Mouse (Mus musculus): ENCODE results near the gene Sort1.

Sort1 gene

DNA sequence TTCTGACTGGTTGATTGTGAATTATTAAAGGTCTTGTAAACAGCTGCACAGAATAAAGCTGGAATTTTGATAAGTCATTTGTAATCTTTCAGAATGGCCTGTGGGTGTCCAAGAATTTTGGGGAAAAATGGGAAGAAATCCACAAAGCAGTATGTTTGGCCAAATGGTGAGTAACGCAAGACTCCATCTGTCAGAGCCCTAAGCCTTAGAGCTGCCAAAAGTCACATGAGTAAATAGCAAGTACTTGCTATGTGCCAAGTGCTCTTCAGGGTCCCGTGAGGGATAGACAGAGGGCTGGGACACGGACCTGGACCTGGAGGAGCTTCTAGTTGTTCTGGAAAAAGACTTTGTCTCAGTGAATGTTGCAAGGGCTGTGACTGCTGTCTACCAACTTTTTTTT lies 44.0 kb downstream of the Sort1 start:
- DNase-seq (ENCODE audit: low spot score) = no peak

DNA sequence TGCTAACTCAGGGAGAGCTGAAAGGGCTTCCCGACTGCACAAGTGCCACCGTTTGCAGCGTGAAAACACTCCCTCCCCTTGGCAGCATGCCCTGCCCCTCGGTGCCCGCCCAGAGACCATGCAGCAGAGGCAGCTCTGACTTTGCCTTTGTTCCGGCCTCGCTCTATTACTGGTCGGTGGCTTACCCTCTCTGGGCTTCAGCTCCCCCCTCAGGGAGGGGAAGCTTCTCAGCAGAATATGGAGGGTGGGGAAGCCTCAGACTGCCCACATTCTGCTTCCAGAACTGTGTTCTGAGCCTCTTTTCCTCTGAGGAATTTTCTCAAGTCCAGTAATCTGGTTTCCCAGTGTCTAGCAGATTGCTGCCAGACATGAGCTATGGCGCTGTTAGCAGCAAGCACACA lies 44.6 kb downstream of the Sort1 start:
- no peak for DNase-seq (ENCODE audit: low spot score)

DNA sequence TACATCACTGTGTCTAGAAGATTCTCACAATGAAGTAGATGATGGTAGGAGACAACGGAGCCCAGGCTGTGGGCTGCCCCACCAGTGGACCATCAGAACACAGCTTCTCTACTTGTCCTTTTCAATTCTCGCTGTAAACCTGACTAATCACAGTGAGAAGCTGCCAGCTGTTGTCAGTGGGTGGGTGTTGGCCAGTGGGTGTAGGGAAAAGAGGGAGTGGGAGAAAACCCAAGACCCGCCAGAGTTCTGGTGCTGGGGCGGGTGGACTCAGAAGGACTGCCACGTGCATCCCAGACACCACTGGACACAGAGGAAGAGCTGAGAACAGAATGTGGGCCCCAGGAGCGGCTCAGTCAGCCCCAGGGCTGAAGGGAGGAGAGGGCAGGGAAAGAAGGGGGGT lies 46.9 kb downstream of the Sort1 start:
- DNase-seq (ENCODE audit: low spot score) = no peak

DNA sequence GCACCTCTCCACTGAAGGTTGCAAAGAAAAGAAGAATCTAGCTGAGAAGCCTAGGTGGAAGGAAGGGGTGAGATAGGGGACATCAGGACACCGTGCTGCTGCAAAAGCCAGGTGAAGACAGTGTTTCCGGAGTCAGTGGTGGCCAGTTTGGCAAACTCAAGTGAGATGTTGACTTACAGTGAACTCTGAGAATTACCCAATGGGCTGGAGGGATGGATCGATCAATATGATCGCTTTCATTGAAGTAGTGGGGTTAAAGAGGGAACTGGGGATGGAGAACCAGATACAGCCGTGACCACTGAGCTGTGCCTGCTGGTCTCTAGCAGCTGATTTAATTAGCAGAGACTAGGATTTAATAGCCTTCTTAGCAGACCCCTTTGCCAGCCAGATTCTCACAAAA lies 53.0 kb downstream of the Sort1 start:
- no peak for DNase-seq (ENCODE audit: low spot score)

DNA sequence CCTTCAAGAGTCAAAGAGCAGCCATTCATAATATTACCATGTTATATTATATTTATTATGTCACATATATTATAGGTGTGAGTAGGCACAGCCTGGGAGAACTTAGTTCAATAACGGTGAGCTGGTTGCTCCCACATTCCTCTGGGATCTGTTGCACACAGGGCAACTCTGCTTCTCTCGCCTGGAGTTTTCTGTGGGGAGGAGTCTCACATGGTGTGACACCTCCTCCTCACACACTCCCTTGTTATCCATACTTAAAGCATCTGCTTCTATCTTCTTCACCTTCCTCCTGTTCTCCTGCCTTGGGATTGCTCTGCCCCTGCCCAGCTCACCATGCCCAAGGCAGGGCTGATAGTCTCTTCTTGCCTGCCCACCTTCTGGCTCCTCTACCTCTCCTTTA lies 57.2 kb downstream of the Sort1 start:
- no peak for DNase-seq (ENCODE audit: low spot score)

DNA sequence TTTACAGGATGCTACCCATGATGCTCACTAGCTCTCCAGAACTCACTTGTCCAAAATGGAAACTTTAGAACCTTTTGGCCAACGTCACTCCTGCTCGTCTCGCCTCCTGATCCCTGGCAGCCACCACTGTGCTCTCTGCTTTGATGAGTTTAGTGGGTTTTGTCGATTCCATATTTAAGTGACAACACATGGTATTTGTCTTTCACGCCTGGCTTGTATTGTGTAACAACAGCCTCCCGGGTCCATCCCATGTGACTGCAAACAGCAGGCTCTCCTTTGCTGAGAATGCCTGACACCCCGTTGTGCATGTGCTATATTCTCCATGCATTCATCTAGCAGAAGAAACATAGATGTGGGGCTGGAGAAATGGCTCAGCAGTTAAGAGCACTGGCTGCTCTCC lies 58.3 kb downstream of the Sort1 start:
- no peak for DNase-seq (ENCODE audit: low spot score)

DNA sequence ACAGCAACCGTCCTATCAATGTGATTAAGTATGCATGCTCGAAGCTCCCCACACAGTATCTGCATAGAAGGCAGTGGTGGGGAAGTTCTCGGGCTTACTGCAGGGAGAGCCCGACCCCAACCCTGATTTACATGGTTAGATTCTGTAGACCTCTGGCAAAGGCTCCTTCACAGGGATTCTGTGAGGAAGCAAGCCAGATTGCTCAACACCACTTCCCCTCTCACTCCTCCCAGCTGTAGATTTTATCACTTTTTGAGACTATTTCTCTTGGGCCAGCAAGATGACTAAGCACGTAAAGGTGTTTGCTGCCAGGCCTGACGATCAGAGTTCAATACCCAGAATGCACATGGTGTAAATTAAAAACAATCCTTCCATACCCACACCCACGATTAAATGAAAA lies 62.0 kb downstream of the Sort1 start:
- no peak for DNase-seq (ENCODE audit: low spot score)

DNA sequence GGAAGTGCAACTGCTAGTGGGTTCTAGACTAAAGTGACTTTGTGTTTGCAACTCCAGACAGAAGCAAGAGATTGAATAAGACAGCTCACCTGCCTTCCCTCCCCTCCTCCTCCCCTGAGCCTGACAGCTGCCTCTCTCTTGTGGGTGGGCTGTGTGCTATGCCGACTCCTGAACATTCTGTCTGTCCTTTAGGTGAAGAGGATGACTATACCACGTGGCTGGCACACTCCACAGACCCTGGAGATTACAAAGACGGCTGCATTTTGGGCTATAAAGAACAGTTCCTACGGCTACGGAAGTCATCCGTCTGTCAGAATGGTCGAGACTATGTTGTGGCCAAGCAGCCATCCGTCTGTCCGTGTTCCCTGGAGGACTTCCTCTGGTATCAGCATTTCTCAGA lies 64.5 kb downstream of the Sort1 start:
- no peak for DNase-seq (ENCODE audit: low spot score)

DNA sequence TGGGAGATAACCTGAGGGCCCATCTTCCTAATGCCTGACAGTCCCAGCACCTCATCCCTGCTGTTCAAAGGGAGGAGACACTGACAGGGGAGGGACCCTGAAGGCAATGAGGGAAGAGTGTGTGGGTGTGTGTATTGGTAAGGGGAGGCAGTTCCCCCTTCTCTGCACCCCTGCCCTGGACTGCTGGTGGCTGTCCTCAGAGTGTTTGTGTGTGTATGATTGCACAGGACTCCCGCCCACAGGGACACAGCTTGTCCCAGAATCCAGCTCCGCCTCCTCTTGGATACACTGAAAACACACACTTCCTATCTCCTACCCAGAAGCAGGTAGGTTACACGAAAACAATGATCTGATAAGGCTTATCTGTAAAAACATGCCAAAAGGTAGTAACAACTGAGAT lies 71.4 kb downstream of the Sort1 start:
- DNase-seq (ENCODE audit: low spot score) = no peak

DNA sequence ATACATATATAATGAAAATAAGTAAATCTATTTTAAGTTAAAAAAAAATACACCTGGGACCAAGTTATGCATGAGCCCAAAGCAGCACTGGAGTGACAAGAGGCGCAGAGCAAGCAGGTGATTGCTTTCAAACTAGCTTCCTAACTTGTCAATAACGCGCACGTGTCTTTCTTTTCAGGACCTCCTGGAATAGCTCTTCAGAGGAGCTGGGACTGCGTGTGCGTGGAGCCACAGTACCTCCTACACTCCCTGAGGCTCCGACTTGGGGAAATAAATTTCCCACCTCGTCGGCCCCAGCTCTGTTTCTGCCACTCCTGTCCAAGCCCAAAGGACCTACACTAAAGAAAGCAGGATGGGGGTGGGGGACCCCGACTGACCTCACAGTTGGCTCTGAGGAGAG lies 73.2 kb downstream of the Sort1 start:
- DNase-seq (ENCODE audit: low spot score) = no peak

DNA sequence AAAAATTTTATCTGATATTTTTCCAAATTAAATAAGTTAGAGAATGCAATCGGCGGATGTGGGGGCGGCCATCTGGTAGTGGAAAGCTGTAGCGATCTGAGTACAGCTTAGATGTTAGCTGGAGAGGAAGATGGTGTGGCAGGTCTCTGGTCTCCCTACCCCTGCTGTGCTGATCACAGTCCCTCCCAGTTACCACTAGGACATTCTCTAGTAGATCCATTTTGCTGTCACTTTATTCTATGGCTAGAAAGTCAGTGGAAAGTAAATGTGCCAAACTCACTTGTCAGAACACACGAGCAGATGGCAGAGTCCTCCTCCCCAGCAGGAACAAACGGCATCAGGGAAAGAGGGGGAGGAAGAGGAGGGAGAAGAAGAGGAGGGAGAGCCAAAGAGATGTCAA lies 74.6 kb downstream of the Sort1 start:
- DNase-seq (ENCODE audit: low spot score) = no peak

DNA sequence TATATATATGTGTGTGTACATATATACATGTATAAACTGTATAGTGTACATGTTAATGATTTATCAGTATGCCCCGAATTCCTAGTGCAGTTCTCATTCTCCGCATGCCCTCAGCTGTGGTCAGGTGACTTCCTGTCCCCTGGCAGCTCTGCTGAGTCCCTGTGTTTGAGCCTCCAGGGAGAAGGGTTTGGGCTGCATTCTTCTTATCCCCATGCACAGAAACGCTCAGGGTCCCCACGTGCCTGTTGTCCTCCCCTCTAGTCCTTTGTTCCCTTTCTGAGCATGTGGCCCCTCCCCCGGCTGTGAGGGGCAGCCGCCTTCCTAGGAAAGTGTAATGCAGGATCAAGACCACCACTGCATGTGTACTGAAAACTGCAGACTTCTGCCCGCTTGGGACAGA lies 77.0 kb downstream of the Sort1 start:
- no peak for DNase-seq (ENCODE audit: low spot score)

DNA sequence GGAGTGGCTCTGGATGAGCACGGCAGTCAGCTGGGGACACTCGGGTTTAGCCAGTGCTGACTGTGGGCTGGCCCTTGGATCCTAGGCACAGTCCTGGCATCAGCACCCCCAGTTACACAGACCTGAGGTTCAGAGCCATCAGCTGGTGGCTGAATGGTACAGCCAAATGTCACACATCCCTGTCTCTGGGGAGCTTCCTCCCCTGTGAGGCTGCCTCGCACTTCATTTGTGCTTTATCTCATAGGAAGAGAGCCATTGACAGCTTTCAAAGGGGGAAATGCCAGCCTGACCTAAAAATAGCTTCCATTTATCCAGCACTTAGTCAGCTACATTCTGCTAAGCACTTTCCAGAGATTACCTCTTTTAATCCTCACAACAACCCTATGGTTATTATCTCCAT lies 79.7 kb downstream of the Sort1 start:
- no peak for DNase-seq (ENCODE audit: low spot score)

DNA sequence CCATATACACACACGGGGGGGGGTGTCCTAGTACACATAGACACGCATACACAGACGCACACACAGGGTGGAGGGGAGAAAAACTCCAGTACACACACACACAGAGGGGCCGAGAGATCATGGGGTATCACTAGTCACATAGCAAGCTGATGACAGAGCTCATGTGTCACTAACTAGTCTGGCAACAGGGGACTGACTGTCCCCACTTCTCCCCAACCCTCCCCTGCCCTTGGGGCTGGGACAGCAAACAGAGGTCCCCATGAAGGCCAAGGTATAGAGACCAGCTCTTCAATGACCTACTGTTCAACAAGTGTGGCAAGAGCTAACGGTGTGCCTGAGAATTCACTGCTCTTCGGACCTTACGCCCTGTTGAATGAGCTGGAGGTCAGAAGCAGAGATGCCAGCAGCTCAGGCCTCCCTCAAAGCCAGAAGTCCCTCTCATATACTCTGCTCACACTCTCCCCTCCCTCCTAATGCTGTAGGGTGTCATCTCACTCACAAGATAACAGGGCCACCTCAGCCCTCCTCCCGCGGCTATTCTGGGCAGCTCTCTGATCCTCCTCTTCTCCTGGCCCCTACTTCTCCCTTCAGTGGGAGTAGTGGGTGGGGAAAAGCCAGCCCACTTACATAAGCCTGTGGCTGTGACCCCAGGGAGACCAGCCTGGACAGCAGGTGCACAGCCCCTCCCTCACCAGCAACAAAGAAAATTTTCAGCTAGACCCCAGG lies 80.6 kb downstream of the Sort1 start, which contains the start of gene Mybphl:
Gene Mybphl, plus strand, starts transcription at position 642 of the 726 bp plus-strand sequence.
- no peak for DNase-seq (ENCODE audit: low spot score)

DNA sequence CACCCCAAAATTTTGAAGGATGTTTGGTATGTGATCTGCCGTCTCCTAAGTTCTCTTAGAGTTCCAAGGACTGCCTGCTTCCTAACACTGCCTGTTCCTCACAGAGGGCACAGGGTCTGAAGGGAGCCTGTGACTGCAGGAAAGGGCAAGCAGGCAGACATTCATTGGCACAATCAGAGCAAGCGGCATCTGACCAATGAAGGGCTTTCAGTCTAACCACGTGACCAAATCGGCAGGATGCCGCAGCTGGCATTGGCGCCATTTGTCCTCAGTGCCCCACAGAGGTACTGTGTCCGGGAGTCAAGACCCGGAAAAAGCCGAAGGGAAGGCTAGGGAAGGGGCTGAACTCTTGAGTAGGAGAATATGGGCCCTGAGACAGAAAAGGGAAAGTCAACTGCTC lies 83.3 kb downstream of the Sort1 start:
- no peak for DNase-seq (ENCODE audit: low spot score)

DNA sequence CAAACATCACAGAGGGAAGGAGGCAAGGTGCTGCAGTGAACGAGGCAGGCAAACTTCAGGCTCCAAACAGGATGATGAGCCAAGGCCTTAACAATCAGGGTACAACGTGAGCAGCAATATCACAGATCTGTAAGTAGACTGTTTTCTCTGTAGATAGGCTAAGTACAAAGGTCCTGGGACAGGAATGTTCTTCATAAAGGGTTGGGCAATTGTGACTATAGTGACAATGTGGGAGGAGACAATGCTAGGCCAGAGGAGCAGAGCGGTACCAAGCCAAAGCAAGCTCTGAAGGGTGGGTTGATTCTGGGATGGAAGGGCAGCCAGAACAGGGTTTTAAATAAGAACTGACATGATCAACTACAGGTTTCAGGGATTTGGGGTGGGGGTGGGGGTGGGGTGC lies 83.9 kb downstream of the Sort1 start:
- DNase-seq (ENCODE audit: low spot score) = no peak

DNA sequence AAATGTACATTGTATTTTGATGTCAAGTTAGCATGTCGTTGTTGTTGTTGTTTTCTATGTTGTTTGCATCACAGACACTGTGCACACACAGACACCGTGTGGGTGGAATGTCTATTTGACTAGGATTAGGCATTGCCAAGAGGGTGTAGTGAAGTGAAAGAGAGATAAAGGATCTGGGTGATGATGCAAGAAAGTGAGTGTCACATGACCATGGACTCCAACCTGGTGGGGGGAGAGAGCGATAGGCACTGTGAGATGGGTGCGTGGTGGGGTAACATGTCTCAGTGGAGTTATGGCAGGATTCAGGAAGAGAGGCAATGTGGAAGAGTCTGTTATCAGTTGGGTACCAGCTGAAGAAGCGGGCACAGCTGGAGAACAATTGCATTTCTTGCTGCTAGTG lies 84.8 kb downstream of the Sort1 start:
- DNase-seq (ENCODE audit: low spot score) = no peak

DNA sequence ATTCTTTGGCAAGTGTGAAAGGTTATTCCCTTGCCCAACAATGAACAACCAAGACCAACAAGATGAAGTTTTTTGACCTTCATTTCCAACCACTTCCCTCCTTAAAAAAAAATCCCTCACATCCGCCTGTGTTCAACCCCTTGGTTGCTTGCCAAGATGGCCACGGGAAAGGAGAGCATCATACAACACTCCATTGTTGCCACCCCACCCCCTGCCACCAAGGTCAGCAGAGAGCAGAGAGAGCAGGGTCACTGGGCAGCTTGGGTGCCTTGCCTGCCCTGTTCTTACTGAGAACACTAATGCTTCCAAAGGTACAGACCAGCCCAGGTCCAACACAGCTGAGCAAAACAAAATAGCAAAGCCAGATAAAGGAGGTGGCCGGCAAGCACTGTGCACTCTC lies 88.4 kb downstream of the Sort1 start:
- DNase-seq (ENCODE audit: low spot score) = no peak

DNA sequence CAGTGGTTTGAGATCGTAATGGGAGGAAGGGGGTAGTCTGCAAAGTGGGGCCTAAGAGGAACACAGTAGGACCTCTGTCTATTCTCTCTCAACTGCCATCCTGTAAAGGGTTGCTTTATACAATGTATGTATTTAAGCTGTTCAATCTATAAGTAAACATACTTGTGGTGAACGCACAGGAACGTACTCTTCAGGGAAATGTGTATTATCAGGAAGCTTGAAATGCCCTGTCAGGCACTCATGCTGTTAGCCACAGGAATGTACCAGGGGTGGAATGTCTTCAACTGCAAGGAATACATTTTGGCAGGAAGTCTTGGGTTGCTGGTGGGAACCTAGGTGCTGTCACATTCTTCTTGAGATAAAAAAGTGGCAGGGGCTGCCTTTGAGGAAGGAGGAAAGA lies 88.8 kb downstream of the Sort1 start:
- no peak for DNase-seq (ENCODE audit: low spot score)

DNA sequence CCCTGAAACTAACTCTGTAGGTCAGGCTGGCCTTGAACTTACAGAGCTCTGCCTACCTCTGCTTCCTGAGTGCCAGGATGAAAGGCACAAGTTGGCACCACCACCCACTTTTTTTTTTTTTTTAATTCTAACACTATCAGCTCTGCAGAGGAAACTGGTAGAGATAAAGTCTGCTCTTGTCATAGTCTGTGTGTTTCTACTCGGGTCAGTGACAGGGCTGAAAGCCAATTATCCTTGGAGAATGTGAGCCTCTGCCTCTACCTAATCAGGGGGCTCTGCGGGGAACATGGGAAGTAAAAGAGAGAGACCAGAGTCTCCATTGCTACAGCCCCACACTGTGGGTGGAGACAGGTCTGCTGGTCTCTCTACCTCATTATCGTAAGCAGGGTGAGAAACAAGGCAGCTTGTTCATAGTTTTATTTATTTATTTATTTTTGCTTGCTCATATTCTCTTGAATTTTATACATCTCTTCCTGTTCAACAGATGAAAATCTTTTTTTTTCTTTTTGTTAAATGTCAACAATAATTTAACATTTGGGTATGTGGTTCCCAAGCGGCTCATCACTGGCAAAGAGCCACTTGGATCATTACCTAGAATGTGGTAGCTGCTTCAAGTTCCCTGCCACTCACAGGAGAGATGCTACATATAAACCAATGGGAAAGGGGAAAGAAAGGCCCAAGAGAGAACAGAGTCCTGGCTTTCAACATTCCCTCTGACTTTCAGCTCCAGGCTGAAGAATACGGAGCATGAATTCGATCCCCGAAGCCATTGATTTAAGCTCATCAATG lies 95.2 kb downstream of the Sort1 start:
- no peak for DNase-seq (ENCODE audit: low spot score)

DNA sequence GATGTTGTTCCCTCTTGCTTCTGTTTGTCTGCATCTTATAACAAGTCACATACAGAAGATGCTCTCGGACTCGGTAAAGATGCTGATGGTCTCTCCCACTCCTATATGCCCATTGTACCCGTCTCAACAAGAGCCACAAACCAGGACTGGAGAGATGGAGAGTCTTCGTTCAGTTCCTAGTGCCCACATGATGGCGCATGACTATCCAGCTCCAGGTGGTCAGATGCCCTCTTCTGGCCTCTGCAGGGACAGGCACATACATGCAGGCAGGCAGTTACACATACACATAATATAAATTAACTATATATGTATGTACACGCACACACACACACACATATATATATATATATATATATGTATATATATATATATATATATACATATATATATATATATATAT lies 96.8 kb downstream of the Sort1 start:
- DNase-seq (ENCODE audit: low spot score) = no peak

DNA sequence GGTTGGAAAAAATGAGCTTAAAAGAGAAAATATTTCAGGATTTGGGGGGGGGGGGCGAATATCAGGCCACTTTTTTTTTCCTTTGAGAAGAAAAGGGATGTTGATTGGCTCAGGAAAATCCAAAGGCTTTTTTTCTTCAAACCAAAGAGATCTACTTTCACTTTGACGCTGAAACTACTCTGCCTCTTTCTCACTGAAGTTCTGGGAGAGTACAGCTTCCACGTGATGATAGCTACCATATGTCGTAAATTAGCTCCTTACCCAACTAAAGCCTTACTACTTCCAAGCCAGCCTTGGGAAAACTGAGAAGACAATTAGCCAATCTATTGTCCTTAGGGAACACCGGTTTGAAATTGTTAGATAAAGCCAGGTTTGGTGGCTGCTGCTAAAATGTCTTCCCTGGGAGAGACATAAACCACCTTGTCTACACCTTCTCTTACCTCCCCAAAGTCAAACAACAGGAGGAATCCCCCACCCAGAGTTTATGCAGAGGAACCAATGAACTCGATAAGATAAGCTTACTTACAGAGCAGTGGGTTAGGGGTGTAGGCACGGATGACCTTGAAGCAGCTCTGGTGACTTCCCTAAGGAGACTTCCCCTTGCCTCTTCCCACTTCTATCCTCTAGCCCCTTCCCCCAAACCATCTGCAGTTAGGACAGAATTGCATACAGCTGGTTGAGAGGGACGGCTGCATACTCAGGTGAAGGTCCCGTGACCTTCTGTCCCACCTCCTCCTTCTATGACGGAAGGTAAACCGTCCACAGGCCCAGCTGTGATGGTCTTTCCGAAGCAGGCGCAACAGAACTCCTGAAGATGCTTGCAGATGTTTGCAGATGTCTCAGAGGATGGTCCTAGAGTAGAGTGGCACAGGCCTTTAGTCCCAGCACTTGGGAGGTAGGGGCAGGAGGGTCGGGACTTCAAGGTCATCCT lies 98.3 kb downstream of the Sort1 start:
- no peak for DNase-seq (ENCODE audit: low spot score)
